Mouse (Mus musculus): ENCODE data around the gene Tfip11. TPM values are rescaled to one million over a fixed set of nuclear protein-coding genes. Genes with fewer than 3 reads are reported as not detected.

Gene Tfip11
- 58.1 and 62.2 TPM in 2 replicates for polyA plus RNA-seq (2012)

DNA sequence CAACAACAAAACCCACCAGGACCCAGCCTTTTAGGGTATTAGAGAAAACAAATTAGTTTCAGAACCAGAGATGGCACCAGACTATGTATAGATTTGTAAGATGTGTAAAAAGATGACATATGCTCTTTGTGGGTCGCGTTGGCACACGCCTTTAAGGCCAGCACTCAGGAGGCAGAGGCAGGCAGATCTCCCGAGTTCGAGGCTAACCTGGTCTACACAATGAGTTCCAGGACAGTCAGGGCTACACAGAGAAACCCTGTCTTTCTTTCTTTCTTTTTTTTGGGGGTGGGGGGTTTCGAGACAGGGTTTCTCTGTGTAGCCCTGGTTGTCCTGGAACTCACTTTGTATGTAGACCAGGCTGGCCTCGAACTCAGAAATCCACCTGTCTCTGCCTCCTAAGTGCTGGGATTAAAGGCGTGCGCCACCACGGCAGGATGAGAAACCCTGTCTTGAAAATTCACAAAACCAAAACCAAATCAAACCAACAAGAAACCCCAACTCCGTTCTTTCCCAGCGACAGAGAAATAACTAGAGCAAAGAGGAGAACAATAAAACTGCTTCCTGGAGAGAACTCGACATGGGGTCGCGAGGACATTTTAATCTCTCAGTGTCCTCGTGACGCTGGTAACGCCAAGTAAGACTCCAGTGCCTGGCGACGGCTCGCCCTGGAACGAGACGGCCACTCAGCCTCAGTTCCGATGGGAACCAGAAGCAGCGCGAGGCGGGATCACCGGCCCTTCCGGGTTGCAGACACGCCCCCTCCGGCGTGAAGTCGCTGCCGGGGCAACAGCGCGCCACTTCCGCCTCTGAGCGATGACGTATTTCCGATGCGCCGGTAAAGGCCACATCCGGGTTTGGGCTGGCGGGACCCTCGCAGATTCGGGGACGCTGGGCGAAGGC, at the start of gene Tfip11:
Tfip11 (plus strand) TSS at position 813 of the 900 bp plus-strand sequence.

DNA sequence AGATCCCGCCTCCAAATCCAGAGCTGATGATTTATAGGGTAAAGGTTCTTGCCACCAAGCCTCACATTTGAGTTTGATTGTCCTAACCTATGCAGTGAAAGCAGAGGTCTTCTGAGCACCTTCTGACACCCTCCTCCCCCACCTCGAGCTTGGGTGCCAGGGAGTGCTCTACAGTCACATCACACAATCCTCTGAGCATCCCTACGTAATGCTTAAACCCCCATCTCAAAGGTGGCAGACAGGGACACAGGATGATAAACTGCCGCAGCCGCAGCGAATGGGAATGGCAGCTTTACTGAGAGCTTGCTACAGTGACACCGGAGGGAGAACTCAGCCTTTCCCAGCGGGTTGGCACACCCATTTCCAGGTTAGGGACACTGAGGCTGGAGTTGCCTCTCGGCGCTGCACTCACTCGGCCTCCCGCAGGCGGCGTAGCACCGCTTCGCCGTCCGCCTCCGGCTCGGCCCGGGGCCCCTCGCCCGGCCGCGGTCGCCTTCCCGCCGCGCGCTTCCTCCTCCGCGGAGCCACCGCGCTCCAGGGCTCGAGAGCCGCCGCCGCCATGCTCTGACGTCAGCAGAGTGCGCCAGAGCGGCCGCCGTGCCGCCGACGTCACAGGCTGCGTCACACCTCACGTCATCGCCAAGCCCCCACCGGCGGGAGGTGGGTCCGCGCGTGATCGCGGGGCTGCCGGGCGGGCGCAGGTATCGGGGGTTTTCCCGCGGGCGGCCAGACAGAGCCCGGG, 16.5 kb downstream of the Tfip11 start, which contains the start of the genes Srrd and Hps4:
Srrd (minus strand) TSS at position 578 of the 742 bp plus-strand sequence.
Hps4 (plus strand) TSS at position 621 of the 742 bp plus-strand sequence.

DNA sequence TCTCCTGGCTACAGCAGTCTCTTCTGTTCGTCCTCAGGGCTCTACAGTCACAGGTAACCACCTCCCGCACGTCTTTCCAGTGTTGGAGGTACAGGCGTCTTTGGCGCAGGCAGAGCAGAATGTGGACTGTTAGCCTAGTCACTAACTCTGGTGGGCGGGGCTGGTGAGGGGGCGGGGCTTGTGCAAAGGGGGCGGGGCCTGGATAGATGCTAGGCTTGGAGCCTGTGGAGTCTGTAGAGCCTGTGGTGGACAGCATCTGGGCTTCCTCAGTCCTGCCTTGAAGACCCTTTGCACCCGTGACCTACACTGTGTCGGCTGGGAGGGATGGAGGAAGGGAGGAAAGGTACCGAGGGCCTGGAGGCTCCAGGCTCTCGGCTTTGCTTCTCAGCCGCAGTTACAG, 29.8 kb downstream of the Tfip11 start, which contains the start of gene Gm6583:
Gm6583 (minus strand) TSS at position 124 of the 400 bp plus-strand sequence.

Other genes with a start within 250 kb of the Tfip11 start
- gene Cryba4, start 73.8 kb upstream of the Tfip11 start, polyA plus RNA-seq (2012), result 0.28 and 0.46 TPM in 2 replicates
- gene Crybb1, start 70.5 kb upstream of the Tfip11 start, polyA plus RNA-seq (2012), result 0.06 and 0.34 TPM in 2 replicates
- 166 and 178 TPM in 2 replicates for gene Tpst2, start 49.7 kb upstream of the Tfip11 start, polyA plus RNA-seq (2012)
- 21.9 and 24.3 TPM in 2 replicates for gene Srrd, start 16.7 kb downstream of the Tfip11 start, polyA plus RNA-seq (2012)
- 31.8 and 38.2 TPM in 2 replicates for gene Hps4, start 16.7 kb downstream of the Tfip11 start, polyA plus RNA-seq (2012)
- 0.04 TPM in 1 of 2 replicates, not detected in the other for gene Gm6583, start 29.7 kb downstream of the Tfip11 start, polyA plus RNA-seq (2012)
- gene Asphd2, start 68.5 kb downstream of the Tfip11 start, polyA plus RNA-seq (2012), result not detected in 2 replicates
- not detected in 2 replicates for gene Gm6588, start 123.1 kb downstream of the Tfip11 start, polyA plus RNA-seq (2012)